Mouse (Mus musculus) MEL (cell line): ENCODE measurements at regions not wholly inside any gene's neighbourhood (a gene's known extent, or its start where the extent isn't known, plus 50 kb on each side); places are given as distances from the start of the nearest gene placed in this dataset.

ENCODE experiments used
- DNase-seq: peaks from one replicate; pipeline ENCODE4 v3.0.0; 2011; ENCODE audit warnings: low read depth, low spot score
- H3K27ac ChIP-seq: 2 replicates; pipeline ENCODE4 v1.5.1; 2012; ENCODE audit warnings: low read depth, mild to moderate bottlenecking, control low read depth, low read length, moderate library complexity; ENCODE audit not compliant: control insufficient read depth
- H3K27me3 ChIP-seq, 2 experiments: fragments of 150-350 bp in 1 of 2; sonication (generic) in 1 of 2; 2 replicates each; pipeline ENCODE4 v1.6.1; 2012; ENCODE audit warnings: low read length in 2 of 2, mild to moderate bottlenecking in 2 of 2, improper control_type of control experiment in 1 of 2, moderate library complexity in 1 of 2; ENCODE audit not compliant: insufficient read depth in 2 of 2, control insufficient read depth in 1 of 2
- H3K36me3 ChIP-seq, 2 experiments: 2 replicates each; pipeline ENCODE4 v1.6.1; 2012 to 2014; ENCODE audit warnings: low read length in 2 of 2, improper control_type of control experiment in 1 of 2, inconsistent platforms in 1 of 2, mild to moderate bottlenecking in 1 of 2; ENCODE audit not compliant: insufficient read depth in 2 of 2, control insufficient read depth in 1 of 2
- H3K4me1 ChIP-seq, 2 experiments: fragments of 150-350 bp in 1 of 2; sonication (generic) in 1 of 2; 2 replicates each; pipeline ENCODE4 v1.6.1; 2012; ENCODE audit warnings: low read length in 2 of 2, improper control_type of control experiment in 1 of 2, mild to moderate bottlenecking in 1 of 2; ENCODE audit not compliant: insufficient read depth in 2 of 2, control insufficient read depth in 1 of 2
- H3K4me3 ChIP-seq, 2 experiments: fragments of 150-350 bp in 1 of 2; sonication (generic) in 1 of 2; 2 replicates each; pipeline ENCODE4 v1.5.1; 2012; ENCODE audit warnings: low read depth in 2 of 2, low read length in 2 of 2, mild to moderate bottlenecking in 2 of 2, moderate library complexity in 2 of 2, control low read depth in 1 of 2, improper control_type of control experiment in 1 of 2; ENCODE audit not compliant: control insufficient read depth in 1 of 2, insufficient read depth in 1 of 2
- H3K79me2 ChIP-seq: 2 replicates; pipeline ENCODE4 v1.6.1; 2012; ENCODE audit warnings: mild to moderate bottlenecking, low read length, moderate library complexity; ENCODE audit not compliant: control insufficient read depth, poor library complexity, insufficient read depth
- H3K9ac ChIP-seq: 2 replicates; pipeline ENCODE4 v1.6.1; 2012; ENCODE audit warnings: low read depth, mild to moderate bottlenecking, control low read depth, low read length, moderate library complexity; ENCODE audit not compliant: control insufficient read depth, poor library complexity, severe bottlenecking
- H3K9me3 ChIP-seq: fragments of 150-350 bp; sonication (generic); replicated peaks from 2 replicates; pipeline ENCODE4 v1.6.1; 2012; ENCODE audit warnings: mild to moderate bottlenecking, low read length, improper control_type of control experiment, moderate library complexity; ENCODE audit not compliant: insufficient read depth
- CHD1 ChIP-seq: IDR thresholded peaks from 2 replicates; pipeline ENCODE4 v1.6.1; 2012; ENCODE audit warnings: low read depth, mild to moderate bottlenecking, inconsistent platforms, low read length, improper control_type of control experiment
- CTCF ChIP-seq, 3 experiments: IDR thresholded peaks in 2 of 3; conservative IDR thresholded peaks in 1 of 3; 2 replicates each; pipeline ENCODE4 v1.5.1; 2011 to 2012; ENCODE audit warnings: low read length in 3 of 3, low read depth in 2 of 3, mild to moderate bottlenecking in 2 of 3, improper control_type of control experiment in 1 of 3, inconsistent platforms in 1 of 3, mixed read lengths in 1 of 3, moderate library complexity in 1 of 3; ENCODE audit not compliant: control insufficient read depth in 1 of 3, insufficient read depth in 1 of 3, poor library complexity in 1 of 3, severe bottlenecking in 1 of 3
- ETS1 ChIP-seq: IDR thresholded peaks from 2 replicates; pipeline ENCODE4 v1.6.1; 2012; ENCODE audit warnings: low read depth, mild to moderate bottlenecking, inconsistent platforms, low read length, improper control_type of control experiment, moderate library complexity
- JUND ChIP-seq: IDR thresholded peaks from 2 replicates; pipeline ENCODE4 v1.6.1; 2011; ENCODE audit warnings: low read depth, mild to moderate bottlenecking, improper control_type of control experiment, low read length
- KAT2A ChIP-seq: conservative IDR thresholded peaks from 2 replicates; pipeline ENCODE4 v1.6.1; 2012; ENCODE audit warnings: low read depth, low read length, improper control_type of control experiment, inconsistent platforms
- MAFK ChIP-seq: IDR thresholded peaks from 2 replicates; pipeline ENCODE4 v1.6.1; 2011; ENCODE audit warnings: low read depth, mild to moderate bottlenecking, low read length, improper control_type of control experiment, borderline replicate concordance
- MAX ChIP-seq: IDR thresholded peaks from 2 replicates; pipeline ENCODE4 v1.6.1; 2011; ENCODE audit warnings: low read length, improper control_type of control experiment
- MYC ChIP-seq: IDR thresholded peaks from 2 replicates; pipeline ENCODE4 v1.6.1; 2011; ENCODE audit warnings: low read depth, mild to moderate bottlenecking, low read length, improper control_type of control experiment, moderate library complexity
- POLR2AphosphoS5 ChIP-seq: IDR thresholded peaks from 2 replicates; pipeline ENCODE4 v1.6.1; 2012; ENCODE audit warnings: low read depth, borderline replicate concordance, mild to moderate bottlenecking, inconsistent platforms, low read length, moderate library complexity, mixed read lengths
- RCOR1 ChIP-seq: IDR thresholded peaks from 2 replicates; pipeline ENCODE4 v1.6.1; 2012; ENCODE audit warnings: low read depth, mild to moderate bottlenecking, inconsistent platforms, low read length, improper control_type of control experiment
- TAL1 ChIP-seq: IDR thresholded peaks from 2 replicates; pipeline ENCODE4 v1.6.1; 2012; ENCODE audit warnings: mild to moderate bottlenecking, inconsistent platforms, low read length, moderate library complexity, mixed read lengths
- TBP ChIP-seq: IDR thresholded peaks from 2 replicates; pipeline ENCODE4 v1.8.0; 2011; ENCODE audit warnings: low read depth, low read length, improper control_type of control experiment
- USF1 ChIP-seq: IDR thresholded peaks from 2 replicates; pipeline ENCODE4 v1.6.1; 2014; ENCODE audit warnings: low read depth, mild to moderate bottlenecking, inconsistent platforms, low read length, improper control_type of control experiment, moderate library complexity
- USF2 ChIP-seq, 2 experiments: IDR thresholded peaks; 2 replicates each; pipeline ENCODE4 v1.6.1; 2011 to 2012; ENCODE audit warnings: improper control_type of control experiment in 2 of 2, low read length in 2 of 2, borderline replicate concordance in 1 of 2, inconsistent platforms in 1 of 2, low read depth in 1 of 2, mild to moderate bottlenecking in 1 of 2; ENCODE audit not compliant: insufficient read depth in 1 of 2
- ZC3H11A ChIP-seq: IDR thresholded peaks from 2 replicates; pipeline ENCODE4 v1.6.1; 2012; ENCODE audit warnings: low read depth, mild to moderate bottlenecking, inconsistent platforms, low read length, improper control_type of control experiment
- ZMIZ1 ChIP-seq: IDR thresholded peaks from 2 replicates; pipeline ENCODE4 v1.6.1; 2012; ENCODE audit warnings: low read depth, mild to moderate bottlenecking, inconsistent platforms, low read length, improper control_type of control experiment, moderate library complexity

- H3K4me3 ChIP-seq: no peak overlapping the region
- no peaks in the 10 kb centered on the region for H3K36me3 ChIP-seq
- H3K9ac ChIP-seq: no peak overlapping the region
- no peak for DNase-seq
- H3K79me2 ChIP-seq: no peaks in the 10 kb centered on the region
- H3K9me3 ChIP-seq: no peaks in the 10 kb centered on the region
- H3K27me3 ChIP-seq: no peaks in the 10 kb centered on the region
- H3K4me1 ChIP-seq: no peaks in the 10 kb centered on the region
- no peak for TF ChIP-seq ETS1
- TF ChIP-seq RCOR1: no peak
- TF ChIP-seq USF2 (IDR thresholded peaks at IDR 0.05; ENCODE audit: borderline replicate concordance in 1 of 2, insufficient read depth in 1 of 2, low read depth in 1 of 2, low read length in 2 of 2): no peak
- no peak for TF ChIP-seq CHD1
- no peak for TF ChIP-seq TBP
- H3K27ac ChIP-seq: no peak overlapping the region
Measured at GRCm38 (mm10) chr1:166942201-166942600, 59.0 kb upstream of the Fam78b start.

- no peak overlapping the region for H3K27ac ChIP-seq
- DNase-seq: no peak
- no peak for TF ChIP-seq TAL1
Measured at GRCm38 (mm10) chr1:166944540-166944939, 56.7 kb upstream of the Fam78b start.

GRCm38 (mm10) chr1:166947844-166948702 is 53.1 kb upstream of the Fam78b start:
- H3K4me1 ChIP-seq: no peaks in the 10 kb centered on the region
- no peak for TF ChIP-seq USF1
- TF ChIP-seq MYC: no peak
- TF ChIP-seq POLR2AphosphoS5: no peak
- TF ChIP-seq JUND: no peak
- TF ChIP-seq ZC3H11A: no peak
- no peak for TF ChIP-seq MAFK
- no peak for TF ChIP-seq KAT2A
- TF ChIP-seq TAL1: no peak
- no peak for TF ChIP-seq ZMIZ1
- TF ChIP-seq MAX: no peak
- no peak for TF ChIP-seq CTCF (IDR thresholded peaks at IDR 0.05 in 2 of 3, conservative IDR thresholded peaks at IDR 0.05 in 1 of 3; ENCODE audit: control insufficient read depth in 1 of 3, insufficient read depth in 1 of 3, low read depth in 2 of 3, low read length in 3 of 3, poor library complexity in 1 of 3, severe bottlenecking in 1 of 3)
- no peaks in the 10 kb centered on the region for H3K27me3 ChIP-seq
- H3K79me2 ChIP-seq: no peaks in the 10 kb centered on the region
- no peak overlapping the region for H3K9ac ChIP-seq
- no peak for DNase-seq
- H3K9me3 ChIP-seq: no peaks in the 10 kb centered on the region
- no peak overlapping the region for H3K4me3 ChIP-seq
- H3K27ac ChIP-seq: no peak overlapping the region
- no peaks in the 10 kb centered on the region for H3K36me3 ChIP-seq

More at GRCm38 (mm10) chr1:166944540-166944939, 56.7 kb upstream of the Fam78b start:
- no peaks in the 10 kb centered on the region for H3K79me2 ChIP-seq
- no peak overlapping the region for H3K4me3 ChIP-seq
- H3K4me1 ChIP-seq: no peaks in the 10 kb centered on the region
- H3K9me3 ChIP-seq: no peaks in the 10 kb centered on the region
- no peak overlapping the region for H3K9ac ChIP-seq
- no peaks in the 10 kb centered on the region for H3K36me3 ChIP-seq
- no peaks in the 10 kb centered on the region for H3K27me3 ChIP-seq
